Mouse (Mus musculus) stomach, postnatal 0 days (tissue): Measurements from ENCODE around the gene Rpl41.

Source experiments
- CTCF ChIP-seq: IDR thresholded peaks from 2 replicates; pipeline ENCODE4 v1.5.1; 2016; ENCODE audit warnings: antibody characterized with exemption, low read depth, mild to moderate bottlenecking, moderate library complexity
- EP300 ChIP-seq: optimal IDR thresholded peaks from 2 replicates; pipeline ENCODE3; 2016; ENCODE audit warnings: antibody characterized with exemption

DNA sequence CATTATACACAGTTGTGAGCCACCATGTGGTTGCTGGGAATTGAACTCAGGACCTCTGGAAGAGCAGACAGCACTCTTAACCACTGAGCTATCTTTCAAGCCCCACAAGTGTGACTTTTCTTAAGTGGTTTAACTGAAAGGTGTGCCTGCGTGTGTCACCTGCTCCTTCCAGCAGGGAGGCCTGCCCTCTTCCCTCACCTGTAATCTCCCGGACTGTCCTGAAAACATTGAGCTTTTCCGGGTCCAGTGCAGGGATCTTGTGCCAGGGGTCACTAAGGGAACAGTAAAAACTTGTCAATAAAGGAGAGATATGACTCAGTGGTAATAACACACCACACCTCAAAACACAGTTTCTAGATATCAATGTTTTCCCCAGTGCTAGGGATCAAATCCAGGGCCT is 30.2 kb upstream of the Rpl41 start:
- TF ChIP-seq CTCF (no peak), EP300 (no peak)
